Mouse (Mus musculus) MEL (cell line): ENCODE data around the gene Smim5. TPM values are rescaled to one million over a fixed set of nuclear protein-coding genes. Genes with fewer than 3 reads are reported as not detected.

Source experiments
- DNase-seq: peaks from one replicate; pipeline ENCODE4 v3.0.0; 2011; ENCODE audit warnings: low read depth, low spot score
- H3K27ac ChIP-seq: 2 replicates; pipeline ENCODE4 v1.5.1; 2012; ENCODE audit warnings: low read depth, mild to moderate bottlenecking, control low read depth, low read length, moderate library complexity; ENCODE audit not compliant: control insufficient read depth
- H3K27me3 ChIP-seq, 2 experiments: fragments of 150-350 bp in 1 of 2; sonication (generic) in 1 of 2; 2 replicates each; pipeline ENCODE4 v1.6.1; 2012; ENCODE audit warnings: low read length in 2 of 2, mild to moderate bottlenecking in 2 of 2, improper control_type of control experiment in 1 of 2, moderate library complexity in 1 of 2; ENCODE audit not compliant: insufficient read depth in 2 of 2, control insufficient read depth in 1 of 2
- H3K36me3 ChIP-seq, 2 experiments: 2 replicates each; pipeline ENCODE4 v1.6.1; 2012 to 2014; ENCODE audit warnings: low read length in 2 of 2, improper control_type of control experiment in 1 of 2, inconsistent platforms in 1 of 2, mild to moderate bottlenecking in 1 of 2; ENCODE audit not compliant: insufficient read depth in 2 of 2, control insufficient read depth in 1 of 2
- H3K4me1 ChIP-seq, 2 experiments: fragments of 150-350 bp in 1 of 2; sonication (generic) in 1 of 2; 2 replicates each; pipeline ENCODE4 v1.6.1; 2012; ENCODE audit warnings: low read length in 2 of 2, improper control_type of control experiment in 1 of 2, mild to moderate bottlenecking in 1 of 2; ENCODE audit not compliant: insufficient read depth in 2 of 2, control insufficient read depth in 1 of 2
- H3K4me3 ChIP-seq, 2 experiments: fragments of 150-350 bp in 1 of 2; sonication (generic) in 1 of 2; 2 replicates each; pipeline ENCODE4 v1.5.1; 2012; ENCODE audit warnings: low read depth in 2 of 2, low read length in 2 of 2, mild to moderate bottlenecking in 2 of 2, moderate library complexity in 2 of 2, control low read depth in 1 of 2, improper control_type of control experiment in 1 of 2; ENCODE audit not compliant: control insufficient read depth in 1 of 2, insufficient read depth in 1 of 2
- H3K79me2 ChIP-seq: 2 replicates; pipeline ENCODE4 v1.6.1; 2012; ENCODE audit warnings: mild to moderate bottlenecking, low read length, moderate library complexity; ENCODE audit not compliant: control insufficient read depth, poor library complexity, insufficient read depth
- H3K9ac ChIP-seq: 2 replicates; pipeline ENCODE4 v1.6.1; 2012; ENCODE audit warnings: low read depth, mild to moderate bottlenecking, control low read depth, low read length, moderate library complexity; ENCODE audit not compliant: control insufficient read depth, poor library complexity, severe bottlenecking
- H3K9me3 ChIP-seq: fragments of 150-350 bp; sonication (generic); replicated peaks from 2 replicates; pipeline ENCODE4 v1.6.1; 2012; ENCODE audit warnings: mild to moderate bottlenecking, low read length, improper control_type of control experiment, moderate library complexity; ENCODE audit not compliant: insufficient read depth
- CHD1 ChIP-seq: IDR thresholded peaks from 2 replicates; pipeline ENCODE4 v1.6.1; 2012; ENCODE audit warnings: low read depth, mild to moderate bottlenecking, inconsistent platforms, low read length, improper control_type of control experiment
- CHD2 ChIP-seq: IDR thresholded peaks from 2 replicates; pipeline ENCODE4 v1.6.1; 2011; ENCODE audit warnings: low read length, improper control_type of control experiment
- E2F4 ChIP-seq: IDR thresholded peaks from 2 replicates; pipeline ENCODE4 v1.6.1; 2011; ENCODE audit warnings: low read depth, low read length, improper control_type of control experiment, borderline replicate concordance
- ELF1 ChIP-seq: IDR thresholded peaks from 2 replicates; pipeline ENCODE4 v1.6.1; 2014; ENCODE audit warnings: low read depth, mild to moderate bottlenecking, inconsistent platforms, low read length, improper control_type of control experiment, moderate library complexity
- EP300 ChIP-seq, 2 experiments: IDR thresholded peaks; 2 replicates each; pipeline ENCODE4 v1.6.1; 2011; ENCODE audit warnings: improper control_type of control experiment in 2 of 2, low read length in 2 of 2, low read depth in 1 of 2, mild to moderate bottlenecking in 1 of 2
- ETS1 ChIP-seq: IDR thresholded peaks from 2 replicates; pipeline ENCODE4 v1.6.1; 2012; ENCODE audit warnings: low read depth, mild to moderate bottlenecking, inconsistent platforms, low read length, improper control_type of control experiment, moderate library complexity
- GABPA ChIP-seq: IDR thresholded peaks from 2 replicates; pipeline ENCODE4 v1.6.1; 2012; ENCODE audit warnings: low read depth, mild to moderate bottlenecking, inconsistent platforms, low read length, improper control_type of control experiment, moderate library complexity
- HCFC1 ChIP-seq: IDR thresholded peaks from 2 replicates; pipeline ENCODE4 v1.6.1; 2012; ENCODE audit warnings: low read depth, mild to moderate bottlenecking, inconsistent platforms, low read length, improper control_type of control experiment, moderate library complexity
- KAT2A ChIP-seq: conservative IDR thresholded peaks from 2 replicates; pipeline ENCODE4 v1.6.1; 2012; ENCODE audit warnings: low read depth, low read length, improper control_type of control experiment, inconsistent platforms
- MXI1 ChIP-seq: IDR thresholded peaks from 2 replicates; pipeline ENCODE4 v1.6.1; 2011; ENCODE audit warnings: mild to moderate bottlenecking, low read depth, low read length, improper control_type of control experiment
- NELFE ChIP-seq: IDR thresholded peaks from 2 replicates; pipeline ENCODE4 v1.6.1; 2011; ENCODE audit warnings: low read depth, low read length, improper control_type of control experiment
- NRF1 ChIP-seq: IDR thresholded peaks from 2 replicates; pipeline ENCODE4 v1.6.1; 2014; ENCODE audit warnings: low read depth, mild to moderate bottlenecking, inconsistent platforms, low read length, improper control_type of control experiment, moderate library complexity; ENCODE audit not compliant: poor library complexity, insufficient read depth, severe bottlenecking
- POLR2A ChIP-seq, 2 experiments: IDR thresholded peaks; 2 replicates each; pipeline ENCODE4 v1.6.1; 2011 to 2012; ENCODE audit warnings: low read length in 2 of 2, mild to moderate bottlenecking in 2 of 2, control low read depth in 1 of 2, improper control_type of control experiment in 1 of 2, low read depth in 1 of 2, moderate library complexity in 1 of 2; ENCODE audit not compliant: control insufficient read depth in 1 of 2, insufficient read depth in 1 of 2, poor library complexity in 1 of 2
- RAD21 ChIP-seq: IDR thresholded peaks from 2 replicates; pipeline ENCODE4 v1.6.1; 2011; ENCODE audit warnings: mild to moderate bottlenecking, low read depth, low read length, improper control_type of control experiment
- TBP ChIP-seq: IDR thresholded peaks from 2 replicates; pipeline ENCODE4 v1.8.0; 2011; ENCODE audit warnings: low read depth, low read length, improper control_type of control experiment
- USF1 ChIP-seq: IDR thresholded peaks from 2 replicates; pipeline ENCODE4 v1.6.1; 2014; ENCODE audit warnings: low read depth, mild to moderate bottlenecking, inconsistent platforms, low read length, improper control_type of control experiment, moderate library complexity
- USF2 ChIP-seq, 2 experiments: IDR thresholded peaks; 2 replicates each; pipeline ENCODE4 v1.6.1; 2011 to 2012; ENCODE audit warnings: improper control_type of control experiment in 2 of 2, low read length in 2 of 2, borderline replicate concordance in 1 of 2, inconsistent platforms in 1 of 2, low read depth in 1 of 2, mild to moderate bottlenecking in 1 of 2; ENCODE audit not compliant: insufficient read depth in 1 of 2
- ZC3H11A ChIP-seq: IDR thresholded peaks from 2 replicates; pipeline ENCODE4 v1.6.1; 2012; ENCODE audit warnings: low read depth, mild to moderate bottlenecking, inconsistent platforms, low read length, improper control_type of control experiment
- ZNF384 ChIP-seq: IDR thresholded peaks from 2 replicates; pipeline ENCODE4 v1.6.1; 2012; ENCODE audit warnings: low read depth, mild to moderate bottlenecking, inconsistent platforms, low read length, improper control_type of control experiment
- polyA plus RNA-seq, 2 experiments: library from polyadenylated mRNA; stranded (reverse) in 1 of 2; unstranded in 1 of 2; fragments of >175 nt in 1 of 2; fragments of >200 nt in 1 of 2; gene quantifications; 2 replicates each; pipeline versions ENCODE4 v1.2.1 to v1.2.4; 2012; ENCODE audit warnings: low replicate concordance in 2 of 2, low read depth in 1 of 2; ENCODE audit not compliant: insufficient read length in 2 of 2, insufficient read depth in 1 of 2, missing spikeins in 1 of 2
- total RNA-seq: library from RNA; depleted of rRNA; stranded (reverse); fragments of 300-350 nt; gene quantifications from 2 replicates; pipeline ENCODE4 v1.2.3, GENCODE M21; 2012

The Smim5 gene
- total and polyA plus RNA-seq, 3 experiments, result 24.8 to 41.0 TPM; not detected in 1

- TF ChIP-seq ZC3H11A, result no peak
- peak; percentile 59; the same call in 1 of the 2 replicates for TF ChIP-seq MXI1
- TF ChIP-seq NRF1, result no peak
- TF ChIP-seq ZNF384, result no peak
- no peak for TF ChIP-seq CHD2
- no peak for TF ChIP-seq E2F4
- TF ChIP-seq POLR2A (IDR thresholded peaks at IDR 0.05; ENCODE audit: control insufficient read depth in 1 of 2, insufficient read depth in 1 of 2, low read depth in 1 of 2, low read length in 2 of 2, poor library complexity in 1 of 2), result peak; percentile 74 to 92
- TF ChIP-seq HCFC1, result peak; percentile 57; the same call in 1 of the 2 replicates
- TF ChIP-seq ETS1, result peak; percentile 93
- TF ChIP-seq KAT2A, result no peak
- TF ChIP-seq USF1, result no peak
- TF ChIP-seq EP300 (IDR thresholded peaks at IDR 0.05; ENCODE audit: low read depth in 1 of 2, low read length in 2 of 2), result peak; percentile 99 to 100
- TF ChIP-seq USF2 (IDR thresholded peaks at IDR 0.05; ENCODE audit: borderline replicate concordance in 1 of 2, insufficient read depth in 1 of 2, low read depth in 1 of 2, low read length in 2 of 2), result no peak
- TF ChIP-seq NELFE, result peak; percentile 84
- peak; percentile 92 for TF ChIP-seq TBP
- TF ChIP-seq RAD21, result no peak
- peak; percentile 88; the same call in 1 of the 2 replicates for TF ChIP-seq CHD1
- TF ChIP-seq GABPA, result no peak
These were observed 1.8 kb downstream of the Smim5 start (continued) for GRCm38 (mm10) chr11:115901338-115902161.

GRCm38 (mm10) chr11:115902177-115902576 is 2.4 kb downstream of the Smim5 start:
- no peaks in the 10 kb centered on the region for H3K27me3 ChIP-seq
- H3K4me3 ChIP-seq, result peak overlapping the region; percentile 13 to 40
- H3K27ac ChIP-seq, result peak overlapping the region; percentile 98
- TF ChIP-seq POLR2A (IDR thresholded peaks at IDR 0.05; ENCODE audit: control insufficient read depth in 1 of 2, insufficient read depth in 1 of 2, low read depth in 1 of 2, low read length in 2 of 2, poor library complexity in 1 of 2), result 0 out of 4 replicates have a peak, but pooled peaks of 1 of the 2 experiments have one; percentile 7
- peak; percentile 90 for TF ChIP-seq CHD1
- no peak for TF ChIP-seq ELF1
- peaks cover 34% of the 10 kb centered on the region for H3K79me2 ChIP-seq
- no peaks in the 10 kb centered on the region for H3K9me3 ChIP-seq
- H3K36me3 ChIP-seq, result peaks cover 0 to 33% of the 10 kb centered on the region in 2 experiments; a peak in 2 of 4 replicates
- peaks cover 20 to 40% of the 10 kb centered on the region in 2 experiments for H3K4me1 ChIP-seq
- no peak for DNase-seq
- peak overlapping the region; percentile 74 for H3K9ac ChIP-seq
